Mouse (Mus musculus): ENCODE data around the gene Ceacam15. TPM values are rescaled to one million over a fixed set of nuclear protein-coding genes. Genes with fewer than 3 reads are reported as not detected.
"Not testable (repeated sequence)": the region's sequence is repeated elsewhere in the genome, so short reads cannot be mapped to it uniquely, and the experiment has no call there.

Gene Ceacam15
- 0.48 TPM in 2 replicates for polyA plus RNA-seq (2015; fragmentation: Nextera tagmentation; extraction: Ambion mirVana)

GRCm38 (mm10) chr7:16675605-16676004, at the start of gene Ceacam15:
TSS of gene Ceacam15 (minus strand) at chr7:16675705.
- peak within 1 kb of the TSS; percentile 89 for H3K27ac ChIP-seq (replicated peaks)
- no peak for ATAC-seq (ENCODE audit: extremely low read depth, insufficient number of reproducible peaks, low FRiP score, low TSS enrichment)
- peaks cover 31% of the 10 kb centered on the region for H3K4me1 ChIP-seq
- H3K36me3 ChIP-seq: no peaks in the 10 kb centered on the region
- no peak within 1 kb of the TSS for H3K4me2 ChIP-seq
- no peaks in the 10 kb centered on the region for H3K9me3 ChIP-seq
- 63% methylated on average over 1 of the region's 1 CpGs for WGBS
- no peak within 1 kb of the TSS for H3K9ac ChIP-seq
- no peaks in the 10 kb centered on the region for H3K27me3 ChIP-seq (replicated peaks)
- H3K4me3 ChIP-seq: no peak within 1 kb of the TSS

- 52% methylated on average over 3 of the region's 3 CpGs for WGBS
- not testable (repeated sequence) for H3K27me3 ChIP-seq (replicated peaks); H3K9me3 ChIP-seq
These were observed 47.0 kb upstream of the Ceacam15 start for GRCm38 (mm10) chr7:16722490-16722889.

GRCm38 (mm10) chr7:16721629-16722028, 46.1 kb upstream of the Ceacam15 start, which contains the start of gene Ceacam9:
TSS of gene Ceacam9 (plus strand) at chr7:16721929.
- Histone ChIP-seq H3K4me1 (peaks cover 3% of the 10 kb centered on the region; the same call in 1 of the 2 replicates), H3K27ac (replicated peaks) (no peak within 1 kb of the TSS), H3K4me2 (no peak within 1 kb of the TSS), H3K27me3 (replicated peaks) (peaks cover 9% of the 10 kb centered on the region; the same call in 1 of the 2 replicates), H3K9ac (no peak within 1 kb of the TSS), H3K4me3 (no peak within 1 kb of the TSS), H3K9me3 (no peaks in the 10 kb centered on the region), H3K36me3 (no peaks in the 10 kb centered on the region)
- 76% methylated on average over 2 of the region's 2 CpGs for WGBS
- no peak for ATAC-seq (ENCODE audit: extremely low read depth, insufficient number of reproducible peaks, low FRiP score, low TSS enrichment)

More at GRCm38 (mm10) chr7:16722490-16722889, 47.0 kb upstream of the Ceacam15 start:
- H3K9ac ChIP-seq; H3K4me1 ChIP-seq; H3K36me3 ChIP-seq; H3K4me3 ChIP-seq; ATAC-seq (ENCODE audit: extremely low read depth, insufficient number of reproducible peaks, low FRiP score, low TSS enrichment); H3K27ac ChIP-seq (replicated peaks); H3K4me2 ChIP-seq: not testable (repeated sequence)

- ATAC-seq (ENCODE audit: extremely low read depth, insufficient number of reproducible peaks, low FRiP score, low TSS enrichment); H3K4me3 ChIP-seq; H3K9me3 ChIP-seq; H3K9ac ChIP-seq; H3K4me1 ChIP-seq; H3K4me2 ChIP-seq; H3K36me3 ChIP-seq; H3K27me3 ChIP-seq (replicated peaks): not testable (repeated sequence)
- H3K27ac ChIP-seq (replicated peaks): peak overlapping the region; percentile 29; the same call in 1 of the 2 replicates
- 33% methylated on average over 8 of the region's 8 CpGs for WGBS
These were observed 41.1 kb upstream of the Ceacam15 start for GRCm38 (mm10) chr7:16716456-16717152.

GRCm38 (mm10) chr7:16712633-16713415, 37.3 kb upstream of the Ceacam15 start:
- no peak overlapping the region for H3K4me2 ChIP-seq
- WGBS: 68% methylated on average over 13 of the region's 13 CpGs
- H3K9me3 ChIP-seq: peaks cover 3% of the 10 kb centered on the region; the same call in 1 of the 2 replicates
- H3K36me3 ChIP-seq: no peaks in the 10 kb centered on the region
- ATAC-seq (ENCODE audit: extremely low read depth, insufficient number of reproducible peaks, low FRiP score, low TSS enrichment): no peak
- no peak overlapping the region for H3K9ac ChIP-seq
- no peak overlapping the region for H3K4me3 ChIP-seq
- no peaks in the 10 kb centered on the region for H3K27me3 ChIP-seq (replicated peaks)
- no peak overlapping the region for H3K27ac ChIP-seq (replicated peaks)
- peaks cover 19% of the 10 kb centered on the region for H3K4me1 ChIP-seq

DNA sequence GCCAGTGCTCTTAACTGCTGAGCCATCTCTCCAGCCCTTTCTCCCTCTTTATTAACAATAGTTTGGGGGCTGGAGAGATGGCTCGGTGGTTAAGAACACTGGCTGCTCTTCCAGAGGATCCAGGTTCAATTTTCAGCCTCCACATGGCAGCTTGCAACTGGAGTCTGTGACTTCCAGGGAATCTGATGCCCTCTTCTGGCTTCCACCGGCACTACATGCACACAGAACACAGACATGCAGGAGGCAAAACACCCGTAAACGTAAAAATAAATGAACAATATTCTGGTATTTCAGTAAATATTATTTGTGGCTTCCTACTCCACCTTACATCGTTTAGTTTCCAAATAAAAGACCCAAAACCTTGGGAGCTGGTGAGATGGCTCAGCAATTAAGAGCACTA, 35.1 kb upstream of the Ceacam15 start:
- H3K27me3 ChIP-seq (replicated peaks): no peaks in the 10 kb centered on the region
- 70% methylated on average over 5 of the region's 5 CpGs for WGBS
- H3K27ac ChIP-seq (replicated peaks): no peak overlapping the region
- H3K4me1 ChIP-seq: peaks cover 35% of the 10 kb centered on the region
- no peaks in the 10 kb centered on the region for H3K36me3 ChIP-seq
- no peak overlapping the region for H3K4me2 ChIP-seq
- no peak overlapping the region for H3K9ac ChIP-seq
- H3K9me3 ChIP-seq: peaks cover 3% of the 10 kb centered on the region; the same call in 1 of the 2 replicates
- no peak overlapping the region for H3K4me3 ChIP-seq
- no peak for ATAC-seq (ENCODE audit: extremely low read depth, insufficient number of reproducible peaks, low FRiP score, low TSS enrichment)

DNA sequence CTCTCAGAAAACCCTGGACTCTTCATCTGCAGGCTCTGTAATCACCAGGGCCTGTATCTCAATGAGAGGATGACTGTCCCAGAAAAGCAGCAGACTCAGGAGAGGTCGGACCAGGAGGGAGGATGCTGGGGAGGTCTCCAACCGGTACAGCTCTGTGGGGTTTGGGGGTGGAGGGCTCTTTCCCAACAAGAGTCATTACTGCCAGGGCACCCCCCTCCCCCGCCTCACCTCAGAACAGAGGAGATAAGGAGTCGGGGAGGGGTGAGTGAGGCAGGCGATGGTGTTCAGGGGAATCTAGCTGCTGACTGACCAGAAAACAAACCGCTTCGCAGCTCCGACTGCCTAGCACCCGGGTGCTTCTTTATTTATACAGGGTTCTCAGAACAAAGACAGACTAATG, 32.7 kb upstream of the Ceacam15 start:
- H3K27ac ChIP-seq (replicated peaks): peak overlapping the region; percentile 58
- peaks cover 3% of the 10 kb centered on the region; the same call in 1 of the 2 replicates for H3K9me3 ChIP-seq
- peaks cover 35% of the 10 kb centered on the region for H3K4me1 ChIP-seq
- no peak overlapping the region for H3K4me3 ChIP-seq
- H3K36me3 ChIP-seq: no peaks in the 10 kb centered on the region
- H3K27me3 ChIP-seq (replicated peaks): no peaks in the 10 kb centered on the region
- H3K4me2 ChIP-seq: peak overlapping the region; percentile 10
- 0 out of 2 replicates have a peak overlapping the region, but pooled peaks have one; percentile 45 for H3K9ac ChIP-seq
- WGBS: 10% methylated on average over 9 of the region's 9 CpGs
- no peak for ATAC-seq (ENCODE audit: extremely low read depth, insufficient number of reproducible peaks, low FRiP score, low TSS enrichment)

- Histone ChIP-seq H3K4me2 (peak overlapping the region; percentile 35), H3K36me3 (no peaks in the 10 kb centered on the region), H3K27ac (replicated peaks) (peak overlapping the region; percentile 55), H3K9ac (0 out of 2 replicates have a peak overlapping the region, but pooled peaks have one; percentile 44), H3K4me1 (peaks cover 35% of the 10 kb centered on the region), H3K4me3 (no peak overlapping the region), H3K27me3 (replicated peaks) (no peaks in the 10 kb centered on the region), H3K9me3 (peaks cover 3% of the 10 kb centered on the region; the same call in 1 of the 2 replicates)
- 16% methylated on average over 9 of the region's 9 CpGs for WGBS
- no peak; the same call in 1 of the 2 replicates for ATAC-seq (ENCODE audit: extremely low read depth, insufficient number of reproducible peaks, low FRiP score, low TSS enrichment)
These were observed 30.9 kb upstream of the Ceacam15 start for GRCm38 (mm10) chr7:16706385-16706784.

DNA sequence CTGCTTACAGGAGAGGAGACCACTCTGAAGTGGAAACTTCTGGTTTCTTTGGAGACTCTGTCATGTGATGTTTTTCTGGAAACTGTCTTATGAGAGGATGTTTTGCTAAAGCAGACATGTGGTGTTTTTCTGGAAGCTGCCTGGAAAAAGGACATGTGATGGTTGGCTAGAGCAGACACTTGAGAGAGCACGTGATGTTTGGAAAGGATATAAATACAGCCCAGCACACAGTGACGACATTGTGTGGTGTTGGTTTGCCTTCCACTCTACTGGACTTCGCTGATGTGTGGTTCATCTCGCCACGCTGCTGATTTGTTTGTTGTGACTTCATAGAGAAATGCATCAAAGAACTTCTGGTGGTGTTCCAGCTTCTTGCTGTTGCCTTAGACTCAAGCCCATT, 25.1 kb upstream of the Ceacam15 start:
- Histone ChIP-seq H3K4me1 (peaks cover 4% of the 10 kb centered on the region; the same call in 1 of the 2 replicates), H3K4me3 (no peak overlapping the region), H3K27ac (replicated peaks) (no peak overlapping the region), H3K36me3 (no peaks in the 10 kb centered on the region), H3K9me3 (no peaks in the 10 kb centered on the region), H3K9ac (no peak overlapping the region), H3K4me2 (no peak overlapping the region), H3K27me3 (replicated peaks) (no peaks in the 10 kb centered on the region)
- ATAC-seq (ENCODE audit: extremely low read depth, insufficient number of reproducible peaks, low FRiP score, low TSS enrichment): no peak
- WGBS: 54% methylated on average over 5 of the region's 5 CpGs

DNA sequence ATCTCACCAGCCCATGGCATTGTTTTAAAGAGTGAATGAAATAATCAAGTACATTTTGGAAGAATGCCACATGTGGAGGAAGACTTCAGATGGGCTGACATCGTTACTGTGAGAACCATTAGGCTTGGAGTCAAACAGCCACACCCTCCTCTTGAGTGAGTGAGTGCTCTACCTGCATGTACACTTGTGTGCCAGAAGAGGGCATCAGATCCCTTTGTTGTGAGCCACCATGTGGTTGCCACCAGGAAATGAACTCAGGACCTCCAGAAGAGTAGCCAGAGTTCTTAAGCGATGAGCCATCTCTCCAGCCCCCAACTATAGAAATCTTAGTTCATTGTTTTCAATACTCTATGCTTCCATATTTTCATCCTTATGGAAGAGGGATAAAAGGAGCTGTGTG, 23.5 kb upstream of the Ceacam15 start:
- H3K4me1 ChIP-seq: peaks cover 4% of the 10 kb centered on the region; the same call in 1 of the 2 replicates
- H3K27me3 ChIP-seq (replicated peaks): no peaks in the 10 kb centered on the region
- H3K36me3 ChIP-seq: no peaks in the 10 kb centered on the region
- no peaks in the 10 kb centered on the region for H3K9me3 ChIP-seq
- no peak for ATAC-seq (ENCODE audit: extremely low read depth, insufficient number of reproducible peaks, low FRiP score, low TSS enrichment)
- 35% methylated on average over 2 of the region's 2 CpGs for WGBS
- no peak overlapping the region for H3K4me2 ChIP-seq
- no peak overlapping the region for H3K27ac ChIP-seq (replicated peaks)
- no peak overlapping the region for H3K9ac ChIP-seq
- no peak overlapping the region for H3K4me3 ChIP-seq

GRCm38 (mm10) chr7:16695025-16695424, 19.5 kb upstream of the Ceacam15 start:
- no peaks in the 10 kb centered on the region for H3K9me3 ChIP-seq
- no peak overlapping the region for H3K4me3 ChIP-seq
- ATAC-seq (ENCODE audit: extremely low read depth, insufficient number of reproducible peaks, low FRiP score, low TSS enrichment): no peak
- no peaks in the 10 kb centered on the region for H3K27me3 ChIP-seq (replicated peaks)
- H3K4me1 ChIP-seq: no peaks in the 10 kb centered on the region
- WGBS: 33% methylated on average over 3 of the region's 3 CpGs
- no peaks in the 10 kb centered on the region for H3K36me3 ChIP-seq
- no peak overlapping the region for H3K27ac ChIP-seq (replicated peaks)
- H3K9ac ChIP-seq: no peak overlapping the region
- H3K4me2 ChIP-seq: no peak overlapping the region
